Mouse (Mus musculus): ENCODE data around the gene Clrn1.

DNA sequence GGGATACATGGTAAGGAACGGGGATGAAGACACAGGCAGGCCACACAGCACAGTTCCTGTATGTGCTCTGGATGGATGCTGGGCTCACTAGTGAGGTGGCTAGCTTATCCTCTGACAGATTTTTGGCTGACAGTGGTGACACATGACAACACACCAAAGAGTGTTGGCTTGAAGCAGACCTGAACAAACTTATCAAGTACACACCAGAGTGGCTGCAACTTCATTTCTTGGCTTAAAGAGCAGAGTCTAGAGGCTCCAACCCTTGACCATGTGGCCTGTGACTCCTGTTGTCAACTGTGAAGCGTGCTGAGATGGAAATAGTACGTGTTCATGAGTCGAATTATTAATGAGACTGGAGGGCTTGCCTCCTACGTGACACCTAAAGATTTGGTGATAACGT, 80.4 kb downstream of the Clrn1 start:
- TF ChIP-seq CTCF (IDR thresholded peaks at IDR 0.05; ENCODE audit: borderline replicate concordance, control insufficient read depth, extremely low read depth, insufficient read depth, low read length, poor library complexity): no peak
- TF ChIP-seq POLR2A (IDR thresholded peaks at IDR 0.05; ENCODE audit: control insufficient read depth, extremely low read depth, insufficient read depth, low read length, poor library complexity): no peak

Measured in thymus, adult 2 months (tissue).